Mouse (Mus musculus) layer of hippocampus, postnatal 25 days (tissue): ENCODE data around the gene Paxx. TPM values are rescaled to one million over a fixed set of nuclear protein-coding genes. Genes with fewer than 3 reads are reported as not detected.
A peak's percentile ranks its signal among the peaks of the same experiment; 100 is the strongest.

Experiments
- DNase-seq, 2 experiments: peaks; one replicate each; pipeline ENCODE4 v3.0.0; 2022; ENCODE audit warnings: mixed read lengths in 2 of 2, low spot score in 1 of 2; ENCODE audit errors: extremely low spot score in 1 of 2
- total RNA-seq, 2 experiments: library from RNA; stranded (reverse); gene quantifications; 2 replicates each; pipeline ENCODE4 v1.2.3; 2021

Gene Paxx
- total RNA-seq, 2 experiments from 2014 or later: 56.6 to 58.9 TPM

- no peak for DNase-seq
Measured at GRCm38 (mm10) chr2:25484901-25485647, 24.2 kb upstream of the Paxx start.

- peak in 1 of 2 experiments; percentile 37 for DNase-seq
Measured at GRCm38 (mm10) chr2:25482969-25483368, 22.1 kb upstream of the Paxx start.

GRCm38 (mm10) chr2:25480541-25480940, 19.6 kb upstream of the Paxx start:
- DNase-seq: no peak

GRCm38 (mm10) chr2:25479551-25480311, 18.8 kb upstream of the Paxx start:
- DNase-seq: no peak

- peak in 1 of 2 experiments; percentile 31 for DNase-seq
Measured at GRCm38 (mm10) chr2:25477967-25478675, 17.2 kb upstream of the Paxx start.

GRCm38 (mm10) chr2:25477541-25477940, 16.6 kb upstream of the Paxx start:
- no peak for DNase-seq

GRCm38 (mm10) chr2:25472550-25472949, 11.7 kb upstream of the Paxx start:
- DNase-seq: no peak

GRCm38 (mm10) chr2:25469969-25470368, 9.1 kb upstream of the Paxx start, which contains the start of gene Ptgds:
TSS of gene Ptgds (minus strand) at chr2:25470046.
- no peak for DNase-seq

GRCm38 (mm10) chr2:25468962-25469915, 8.3 kb upstream of the Paxx start:
- DNase-seq: peak in 1 of 2 experiments; percentile 41

GRCm38 (mm10) chr2:25467606-25468303, 6.9 kb upstream of the Paxx start:
- no peak for DNase-seq

GRCm38 (mm10) chr2:25465816-25466635, 5.1 kb upstream of the Paxx start:
- no peak for DNase-seq

- no peak for DNase-seq
Measured at GRCm38 (mm10) chr2:25465256-25465655, 4.4 kb upstream of the Paxx start.

- DNase-seq: no peak
Measured at GRCm38 (mm10) chr2:25463630-25464029, 2.7 kb upstream of the Paxx start.

GRCm38 (mm10) chr2:25461407-25461806, 513 bp upstream of the Paxx start:
- no peak for DNase-seq

GRCm38 (mm10) chr2:25460135-25460534, 759 bp downstream of the Paxx start:
- DNase-seq: no peak

- DNase-seq: no peak
Measured at GRCm38 (mm10) chr2:25458911-25459310, 2.0 kb downstream of the Paxx start.

- no peak for DNase-seq
Measured at GRCm38 (mm10) chr2:25457022-25457896, 3.6 kb downstream of the Paxx start.
